Mouse (Mus musculus): ENCODE results near the gene Adora1.

The Adora1 gene

GRCm38 (mm10) chr1:134152626-134153590 is 82.3 kb downstream of the Adora1 start:
- DNase-seq (ENCODE audit: low spot score in 2 of 2) = no peak

- DNase-seq (ENCODE audit: low spot score in 2 of 2) = peak; percentile 31 to 71
Observed at GRCm38 (mm10) chr1:134151655-134152412, 83.4 kb downstream of the Adora1 start.

GRCm38 (mm10) chr1:134150745-134151144 is 84.5 kb downstream of the Adora1 start:
- no peak for DNase-seq (ENCODE audit: low spot score in 2 of 2)

GRCm38 (mm10) chr1:134150076-134150475 is 85.2 kb downstream of the Adora1 start:
- no peak for DNase-seq (ENCODE audit: low spot score in 2 of 2)
